Mouse (Mus musculus): ENCODE measurements around the gene Capn7. TPM values are rescaled to one million over a fixed set of nuclear protein-coding genes. Genes with fewer than 3 reads are reported as not detected.

Capn7 gene
- polyA plus RNA-seq, 1 experiment from 2014 or later, result 24.8 TPM

DNA sequence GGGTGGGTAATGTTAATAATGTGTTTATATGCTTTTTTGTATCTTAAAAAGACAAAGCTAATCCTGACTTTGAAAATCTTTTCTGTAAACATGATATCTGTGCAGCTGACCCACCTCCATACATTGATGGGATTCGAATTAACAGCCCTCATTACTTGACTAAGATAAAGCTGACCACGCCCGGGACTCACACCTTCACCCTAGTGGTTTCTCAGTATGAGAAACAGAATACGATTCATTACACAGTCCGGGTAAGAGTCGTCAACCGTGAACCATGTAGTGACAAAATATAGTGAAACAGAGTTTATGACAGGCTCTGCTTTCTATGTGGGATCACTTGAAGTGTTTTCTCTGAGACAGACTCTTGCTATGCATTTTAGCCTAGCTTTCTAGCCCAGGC is 31.5 kb downstream of the Capn7 start:
- no peak overlapping the region for H3K9ac ChIP-seq (ENCODE audit: low read length)
- H3K4me3 ChIP-seq (ENCODE audit: low read depth, low read length), result no peak overlapping the region
- WGBS, result 85% methylated on average over 7 of the region's 7 CpGs
- no peaks in the 10 kb centered on the region for H3K27me3 ChIP-seq (ENCODE audit: control insufficient read depth, insufficient read depth, low read length)
- TF ChIP-seq CTCF (IDR thresholded peaks at IDR 0.05; ENCODE audit: low read depth) (no peak), EP300 (optimal IDR thresholded peaks at IDR 0.05) (no peak)
- H3K36me3 ChIP-seq (ENCODE audit: control insufficient read depth, insufficient read depth, low read length), result peaks cover 30% of the 10 kb centered on the region
- H3K9me3 ChIP-seq (ENCODE audit: control insufficient read depth, low read length), result no peaks in the 10 kb centered on the region
- no peak for DNase-seq (ENCODE audit: low spot score)
- no peak for ATAC-seq (ENCODE audit: low FRiP score, low TSS enrichment)
- H3K4me1 ChIP-seq (replicated peaks; ENCODE audit: control insufficient read depth, insufficient read depth), result no peaks in the 10 kb centered on the region
- no peak overlapping the region for H3K27ac ChIP-seq (replicated peaks)
- H3K4me2 ChIP-seq (replicated peaks; ENCODE audit: low read depth), result no peak overlapping the region

- Histone ChIP-seq H3K27me3 (ENCODE audit: control insufficient read depth, insufficient read depth, low read length) (no peaks in the 10 kb centered on the region), H3K9me3 (ENCODE audit: control insufficient read depth, low read length) (no peaks in the 10 kb centered on the region), H3K36me3 (ENCODE audit: control insufficient read depth, insufficient read depth, low read length) (peaks cover 31% of the 10 kb centered on the region), H3K4me3 (ENCODE audit: low read depth, low read length) (no peak overlapping the region), H3K27ac (replicated peaks) (no peak overlapping the region), H3K4me1 (replicated peaks; ENCODE audit: control insufficient read depth, insufficient read depth) (no peaks in the 10 kb centered on the region), H3K4me2 (replicated peaks; ENCODE audit: low read depth) (no peak overlapping the region), H3K9ac (ENCODE audit: low read length) (no peak overlapping the region)
- WGBS, result 81% methylated on average over 3 of the region's 3 CpGs
- TF ChIP-seq EP300 (optimal IDR thresholded peaks at IDR 0.05) (no peak), CTCF (IDR thresholded peaks at IDR 0.05; ENCODE audit: low read depth) (no peak)
- ATAC-seq (ENCODE audit: low FRiP score, low TSS enrichment) (no peak), DNase-seq (ENCODE audit: low spot score) (no peak)
Observed at GRCm38 (mm10) chr14:31369377-31369776, 32.9 kb downstream of the Capn7 start.

DNA sequence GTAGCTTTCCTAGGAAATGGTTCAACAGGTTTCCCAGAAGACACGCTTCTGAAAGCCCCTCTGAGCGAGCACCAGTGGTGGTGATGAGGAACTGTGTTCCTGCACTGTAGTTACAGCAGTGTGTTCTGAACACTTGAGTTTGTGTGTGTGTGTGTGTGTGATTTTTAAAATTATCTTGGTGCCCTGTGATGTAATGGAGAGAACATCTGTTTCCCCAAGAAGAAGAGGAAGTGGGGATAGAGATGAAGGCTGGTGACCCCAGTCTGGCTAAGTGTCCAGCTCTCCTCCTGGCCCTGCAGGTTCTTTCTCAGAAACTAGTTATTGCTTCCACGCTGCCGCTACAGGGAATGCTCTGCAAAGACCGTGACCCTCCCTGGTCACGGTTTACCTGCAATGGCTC is 38.0 kb downstream of the Capn7 start:
- no peak overlapping the region for H3K4me2 ChIP-seq (replicated peaks; ENCODE audit: low read depth)
- no peak overlapping the region for H3K4me3 ChIP-seq (ENCODE audit: low read depth, low read length)
- H3K9me3 ChIP-seq (ENCODE audit: control insufficient read depth, low read length), result no peaks in the 10 kb centered on the region
- H3K4me1 ChIP-seq (replicated peaks; ENCODE audit: control insufficient read depth, insufficient read depth), result no peaks in the 10 kb centered on the region
- DNase-seq (ENCODE audit: low spot score) (no peak), ATAC-seq (ENCODE audit: low FRiP score, low TSS enrichment) (no peak)
- peaks cover 44% of the 10 kb centered on the region for H3K36me3 ChIP-seq (ENCODE audit: control insufficient read depth, insufficient read depth, low read length)
- WGBS, result 83% methylated on average over 6 of the region's 6 CpGs
- H3K27ac ChIP-seq (replicated peaks), result no peak overlapping the region
- no peak overlapping the region for H3K9ac ChIP-seq (ENCODE audit: low read length)
- TF ChIP-seq CTCF (IDR thresholded peaks at IDR 0.05; ENCODE audit: low read depth), result no peak
- no peak for TF ChIP-seq EP300 (optimal IDR thresholded peaks at IDR 0.05)
- H3K27me3 ChIP-seq (ENCODE audit: control insufficient read depth, insufficient read depth, low read length), result no peaks in the 10 kb centered on the region

DNA sequence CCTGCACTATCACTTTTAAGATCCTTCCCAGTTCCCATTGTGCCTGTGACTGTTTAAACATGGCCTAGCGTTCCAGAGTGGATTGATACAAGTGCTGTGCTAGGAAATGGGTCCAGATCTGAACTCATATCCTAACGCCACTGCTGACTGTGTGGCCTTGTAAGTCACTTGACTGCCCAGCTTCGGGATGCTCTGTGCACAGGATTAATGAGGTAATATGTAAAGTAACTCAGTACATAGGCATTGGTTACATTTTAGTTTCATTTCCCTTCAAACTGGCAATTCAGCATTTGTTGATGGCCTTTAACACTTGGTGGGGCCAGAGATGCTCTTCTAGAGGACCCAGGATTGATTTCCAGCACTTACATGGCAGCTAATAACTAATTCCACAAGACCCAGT is 39.9 kb downstream of the Capn7 start:
- H3K4me3 ChIP-seq (ENCODE audit: low read depth, low read length), result no peak overlapping the region
- no peak for TF ChIP-seq EP300 (optimal IDR thresholded peaks at IDR 0.05)
- TF ChIP-seq CTCF (IDR thresholded peaks at IDR 0.05; ENCODE audit: low read depth), result no peak
- H3K36me3 ChIP-seq (ENCODE audit: control insufficient read depth, insufficient read depth, low read length), result peaks cover 37% of the 10 kb centered on the region
- no peaks in the 10 kb centered on the region for H3K27me3 ChIP-seq (ENCODE audit: control insufficient read depth, insufficient read depth, low read length)
- H3K4me1 ChIP-seq (replicated peaks; ENCODE audit: control insufficient read depth, insufficient read depth), result no peaks in the 10 kb centered on the region
- ATAC-seq (ENCODE audit: low FRiP score, low TSS enrichment) (no peak), DNase-seq (ENCODE audit: low spot score) (no peak)
- no peak overlapping the region for H3K27ac ChIP-seq (replicated peaks)
- H3K9ac ChIP-seq (ENCODE audit: low read length), result no peak overlapping the region
- H3K4me2 ChIP-seq (replicated peaks; ENCODE audit: low read depth), result no peak overlapping the region
- no peaks in the 10 kb centered on the region for H3K9me3 ChIP-seq (ENCODE audit: control insufficient read depth, low read length)
- 77% methylated on average over 3 of the region's 3 CpGs for WGBS

- H3K9me3 ChIP-seq (ENCODE audit: control insufficient read depth, low read length), result no peaks in the 10 kb centered on the region
- H3K27me3 ChIP-seq (ENCODE audit: control insufficient read depth, insufficient read depth, low read length), result no peaks in the 10 kb centered on the region
- DNase-seq (ENCODE audit: low spot score), result no peak
- no peaks in the 10 kb centered on the region for H3K4me1 ChIP-seq (replicated peaks; ENCODE audit: control insufficient read depth, insufficient read depth)
- H3K27ac ChIP-seq (replicated peaks), result no peak overlapping the region
- ATAC-seq (ENCODE audit: low FRiP score, low TSS enrichment), result no peak
- no peak overlapping the region for H3K9ac ChIP-seq (ENCODE audit: low read length)
- 81% methylated on average over 8 of the region's 8 CpGs for WGBS
- H3K4me2 ChIP-seq (replicated peaks; ENCODE audit: low read depth), result no peak overlapping the region
- TF ChIP-seq CTCF (IDR thresholded peaks at IDR 0.05; ENCODE audit: low read depth) (no peak), EP300 (optimal IDR thresholded peaks at IDR 0.05) (no peak)
- H3K4me3 ChIP-seq (ENCODE audit: low read depth, low read length), result no peak overlapping the region
- H3K36me3 ChIP-seq (ENCODE audit: control insufficient read depth, insufficient read depth, low read length), result peaks cover 2% of the 10 kb centered on the region
Observed at GRCm38 (mm10) chr14:31382276-31382675, 45.8 kb downstream of the Capn7 start.

GRCm38 (mm10) chr14:31383470-31384050 is 47.1 kb downstream of the Capn7 start:
- TF ChIP-seq EP300 (optimal IDR thresholded peaks at IDR 0.05) (no peak), CTCF (IDR thresholded peaks at IDR 0.05; ENCODE audit: low read depth) (no peak)
- DNase-seq (ENCODE audit: low spot score), result no peak
- no peak overlapping the region for H3K9ac ChIP-seq (ENCODE audit: low read length)
- no peaks in the 10 kb centered on the region for H3K4me1 ChIP-seq (replicated peaks; ENCODE audit: control insufficient read depth, insufficient read depth)
- no peak overlapping the region for H3K4me2 ChIP-seq (replicated peaks; ENCODE audit: low read depth)
- no peak for ATAC-seq (ENCODE audit: low FRiP score, low TSS enrichment)
- WGBS, result 91% methylated on average over 11 of the region's 11 CpGs
- no peak overlapping the region for H3K27ac ChIP-seq (replicated peaks)
- H3K4me3 ChIP-seq (ENCODE audit: low read depth, low read length), result no peak overlapping the region
- no peaks in the 10 kb centered on the region for H3K27me3 ChIP-seq (ENCODE audit: control insufficient read depth, insufficient read depth, low read length)
- H3K36me3 ChIP-seq (ENCODE audit: control insufficient read depth, insufficient read depth, low read length), result no peaks in the 10 kb centered on the region
- H3K9me3 ChIP-seq (ENCODE audit: control insufficient read depth, low read length), result no peaks in the 10 kb centered on the region

All from stomach, postnatal 0 days (tissue).